Mouse (Mus musculus): ENCODE measurements around the gene Gm3727. TPM values are rescaled to one million over a fixed set of nuclear protein-coding genes. Genes with fewer than 3 reads are reported as not detected.

The Gm3727 gene
- not detected in 2 replicates for polyA plus RNA-seq (2012; rRNA removed)

GRCm38 (mm10) chr14:7264614-7265013 lies at the start of gene Gm3727:
Gene Gm3727 (minus strand): TSS chr14:7264714.

Other genes with a start within 250 kb of the Gm3727 start
- gene Gm10406, start 237.3 kb downstream of the Gm3727 start, polyA plus RNA-seq (2012; rRNA removed), result not detected in 2 replicates
- gene Gm3685, start 219.7 kb downstream of the Gm3727 start, polyA plus RNA-seq (2012; rRNA removed), result not detected in 2 replicates
- not detected in 2 replicates for gene Gm3696, start 164.1 kb downstream of the Gm3727 start, polyA plus RNA-seq (2012; rRNA removed)
- not detected in 2 replicates for gene Gm6676, start 139.3 kb downstream of the Gm3727 start, polyA plus RNA-seq (2012; rRNA removed)
- gene Gm3512, start 90.2 kb downstream of the Gm3727 start, polyA plus RNA-seq (2012; rRNA removed), result not detected in 2 replicates
- not detected in 2 replicates for gene Gm16434, start 70.2 kb downstream of the Gm3727 start, polyA plus RNA-seq (2012; rRNA removed)
- not detected in 2 replicates for gene Gm3739, start 50.3 kb upstream of the Gm3727 start, polyA plus RNA-seq (2012; rRNA removed)
- not detected in 2 replicates for gene Gm5797, start 67.7 kb upstream of the Gm3727 start, polyA plus RNA-seq (2012; rRNA removed)
- not detected in 2 replicates for gene Gm8374, start 100.4 kb upstream of the Gm3727 start, polyA plus RNA-seq (2012; rRNA removed)
- gene Gm3755, start 186.2 kb upstream of the Gm3727 start, polyA plus RNA-seq (2012; rRNA removed), result not detected in 2 replicates
- gene Gm3752, start 219.0 kb upstream of the Gm3727 start, polyA plus RNA-seq (2012; rRNA removed), result not detected in 2 replicates

Measured in stomach, adult 2 months (tissue).